Mouse (Mus musculus) inflammation-experienced regulatory T-cells, adult 6 months (primary cell): ENCODE measurements around the gene Moap1. TPM values are rescaled to one million over a fixed set of nuclear protein-coding genes. Genes with fewer than 3 reads are reported as not detected.

Experiments
- ATAC-seq: one replicate; pipeline ENCODE4 v1.8.0; 2017
- polyA plus RNA-seq, 3 experiments: library from polyadenylated mRNA; unstranded; fragments of 100-300 nt; shearing (Covaris generic); gene quantifications; one replicate each; pipeline ENCODE4 v1.2.1; 2017

Moap1 gene
- polyA plus RNA-seq, result 1 to 10 TPM; 4.7 to 6.9 (median 6.2) TPM

GRCm38 (mm10) chr12:102743589-102744574 is at the start of gene Moap1, which contains the start of gene Tmem251:
Gene Moap1, minus strand, starts transcription at chr12:102743661.
Gene Tmem251, plus strand, starts transcription at chr12:102743762.
- peak; percentile 89 for ATAC-seq

- no peak for ATAC-seq
Measured at GRCm38 (mm10) chr12:102787927-102788326, 44.5 kb upstream of the Moap1 start.

GRCm38 (mm10) chr12:102785593-102785985 is 42.1 kb upstream of the Moap1 start:
- ATAC-seq, result no peak

GRCm38 (mm10) chr12:102784899-102785592 is 41.6 kb upstream of the Moap1 start:
- no peak for ATAC-seq

GRCm38 (mm10) chr12:102782841-102783240 is 39.4 kb upstream of the Moap1 start:
- no peak for ATAC-seq

- ATAC-seq, result peak; percentile 50
Measured at GRCm38 (mm10) chr12:102779452-102779851, 36.0 kb upstream of the Moap1 start.

- ATAC-seq, result no peak
Measured at GRCm38 (mm10) chr12:102778151-102778550, 34.7 kb upstream of the Moap1 start.

GRCm38 (mm10) chr12:102776035-102776434 is 32.6 kb upstream of the Moap1 start:
- no peak for ATAC-seq

GRCm38 (mm10) chr12:102772676-102773075 is 29.2 kb upstream of the Moap1 start:
- no peak for ATAC-seq

GRCm38 (mm10) chr12:102771601-102772000 is 28.1 kb upstream of the Moap1 start:
- no peak for ATAC-seq

- ATAC-seq, result no peak
Measured at GRCm38 (mm10) chr12:102769000-102769399, 25.5 kb upstream of the Moap1 start.

GRCm38 (mm10) chr12:102763696-102764095 is 20.2 kb upstream of the Moap1 start:
- no peak for ATAC-seq

- no peak for ATAC-seq
Measured at GRCm38 (mm10) chr12:102761668-102762067, 18.2 kb upstream of the Moap1 start.

- ATAC-seq, result no peak
Measured at GRCm38 (mm10) chr12:102758936-102759335, 15.5 kb upstream of the Moap1 start.

- ATAC-seq, result no peak
Measured at GRCm38 (mm10) chr12:102758403-102758756, 14.9 kb upstream of the Moap1 start, which contains the start of gene Gm20604. Gene Gm20604, minus strand, starts transcription at chr12:102758672.

GRCm38 (mm10) chr12:102757689-102758402 is 14.4 kb upstream of the Moap1 start, which contains the start of the genes Gm28051, Gon7 and Ubr7:
Gene Gm28051, minus strand, starts transcription at chr12:102757765.
Gene Gon7, minus strand, starts transcription at chr12:102757803.
Gene Ubr7, plus strand, starts transcription at chr12:102757967.
- peak; percentile 98 for ATAC-seq

GRCm38 (mm10) chr12:102757055-102757688 is 13.7 kb upstream of the Moap1 start:
- no peak for ATAC-seq

- ATAC-seq, result no peak
Measured at GRCm38 (mm10) chr12:102756304-102756703, 12.8 kb upstream of the Moap1 start.

GRCm38 (mm10) chr12:102748256-102748655 is 4.8 kb upstream of the Moap1 start:
- ATAC-seq, result no peak

- peak; percentile 79 for ATAC-seq
Measured at GRCm38 (mm10) chr12:102744839-102745238, 1.4 kb upstream of the Moap1 start.

GRCm38 (mm10) chr12:102743036-102743588 is 349 bp downstream of the Moap1 start:
- peak; percentile 20 for ATAC-seq

- no peak for ATAC-seq
Measured at GRCm38 (mm10) chr12:102742056-102742455, 1.4 kb downstream of the Moap1 start.
